8 mouse cellular contexts compared by ENCODE assay signal in the genomic region with DNA sequence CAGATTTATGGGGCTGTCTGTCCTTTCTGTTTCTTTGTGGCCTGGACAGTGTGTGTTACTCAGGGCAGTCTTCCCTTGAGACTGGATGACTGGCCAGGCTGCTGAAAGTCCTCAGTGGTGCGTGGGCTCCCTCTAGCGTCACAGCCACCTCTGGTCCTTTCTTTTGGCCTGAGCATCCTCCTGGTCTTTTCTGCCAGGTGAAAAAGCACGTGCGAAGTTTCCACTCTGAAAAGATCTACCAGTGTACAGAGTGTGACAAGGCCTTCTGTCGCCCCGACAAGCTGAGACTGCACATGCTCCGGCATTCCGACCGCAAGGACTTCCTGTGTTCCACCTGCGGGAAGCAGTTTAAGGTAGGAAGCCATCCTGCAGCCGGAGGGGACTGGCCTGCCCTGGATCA. TPM values are rescaled to one million over a fixed set of nuclear protein-coding genes. Genes with fewer than 3 reads are reported as not detected.
DNase-seq lines count a peak whose midpoint lies in the region; ATAC-seq and TF ChIP-seq lines count a peak whose summit lies in the region.

No protein-coding gene starts in this region.

- no peaks in the 10 kb centered on the region for H3K27me3 ChIP-seq in limb, embryonic 14.5 days (ENCODE audit: control insufficient read depth, insufficient read depth, low read length)

- no peaks in the 10 kb centered on the region for H3K4me1 ChIP-seq in limb, embryonic 14.5 days (ENCODE audit: control insufficient read depth, insufficient read depth, low read length)

- WGBS in limb, embryonic 14.5 days, result 67% methylated on average over 11 of the region's 11 CpGs

- no peak overlapping the region for H3K9ac ChIP-seq in limb, embryonic 14.5 days (ENCODE audit: low read depth, low read length, severe bottlenecking)

- H3K36me3 ChIP-seq in limb, embryonic 14.5 days (ENCODE audit: control insufficient read depth, insufficient read depth, low read length), result peaks cover 8% of the 10 kb centered on the region; the same call in 1 of the 2 replicates

- no peaks in the 10 kb centered on the region for H3K9me3 ChIP-seq in limb, embryonic 14.5 days (ENCODE audit: control insufficient read depth, low read length)

- TF ChIP-seq POLR2A in limb, embryonic 14.5 days (IDR thresholded peaks at IDR 0.05; ENCODE audit: borderline replicate concordance, extremely low read depth, insufficient read depth, insufficient read length), result no peak

- peak; percentile 44 for DNase-seq in 3134 (ENCODE audit: extremely low read depth, insufficient read length, low spot score)
- DNase-seq in adrenal gland, adult 18-20 months (ENCODE audit: low spot score in 2 of 2), result peak; percentile 71 to 77
- peak; percentile 83 for DNase-seq in embryo, embryonic 10.5 days (ENCODE audit: low spot score)
- DNase-seq in kidney, adult 9 months, result peak; percentile 78
- peak; percentile 67 for DNase-seq in limb, embryonic 14.5 days (ENCODE audit: low spot score)
- DNase-seq in natural killer cell, adult 2 months (ENCODE audit: low spot score in 2 of 2), result peak; percentile 51 to 57
- DNase-seq in spleen, postnatal 4 days (ENCODE audit: low spot score in 2 of 2), result peak; percentile 39 to 80

- H3K27ac ChIP-seq in limb, embryonic 14.5 days (replicated peaks; ENCODE audit: low read depth, low read length), result no peak overlapping the region

- ATAC-seq in granulocyte monocyte progenitor cell, adult 5-6 weeks (replicated peaks; ENCODE audit: poor library complexity, severe bottlenecking), result peak; percentile 87
- no peak for ATAC-seq in limb, embryonic 14.5 days (ENCODE audit: low FRiP score, low read depth)

- H3K4me3 ChIP-seq in limb, embryonic 14.5 days (replicated peaks; ENCODE audit: low read length), result no peak overlapping the region

- no peak overlapping the region for H3K4me2 ChIP-seq in limb, embryonic 14.5 days (replicated peaks; ENCODE audit: low read depth, low read length, severe bottlenecking)

RNA-seq across cellular contexts. Expression of gene Nfrkb, which starts 37.1 kb away (rescaled TPM):
- total RNA-seq in adrenal gland, adult 18-20 months (2021), result 10 to 100 TPM; 18.4 to 19.1 TPM
- total RNA-seq in granulocyte monocyte progenitor cell, adult 5-6 weeks (2014; fragmentation: Nextera tagmentation), result 31.6 and 40.8 TPM in 2 replicates
- 20.9 and 24.8 TPM in 2 replicates for total RNA-seq in granulocyte monocyte progenitor cell, adult 5-6 weeks (2017)
- polyA plus RNA-seq in limb, embryonic 14.5 days (2012; rRNA removed), result 31.6 and 39.6 TPM in 2 replicates
- polyA plus RNA-seq in limb, embryonic 14.5 days (2014; fragmentation: Nextera tagmentation; extraction: Ambion mirVana), result 23.4 and 28.3 TPM in 2 replicates
